Mouse (Mus musculus) WW6 (cell line): ENCODE measurements around the gene Six3.

ENCODE experiments used
- DNase-seq: peaks from one replicate; pipeline ENCODE4 v3.0.0-alpha.2; 2013; ENCODE audit warnings: low read depth, low spot score

Gene Six3

GRCm38 (mm10) chr17:85613266-85613860 is at the start of gene Six3:
Gene Six3, plus strand, starts transcription at chr17:85613608.
- no peak for DNase-seq

- DNase-seq, result no peak
Measured at GRCm38 (mm10) chr17:85564107-85564506, 49.3 kb upstream of the Six3 start.

- no peak for DNase-seq
Measured at GRCm38 (mm10) chr17:85574023-85574422, 39.4 kb upstream of the Six3 start.

- no peak for DNase-seq
Measured at GRCm38 (mm10) chr17:85578290-85578689, 35.1 kb upstream of the Six3 start.

GRCm38 (mm10) chr17:85579350-85579749 is 34.1 kb upstream of the Six3 start:
- DNase-seq, result no peak

GRCm38 (mm10) chr17:85580221-85580620 is 33.2 kb upstream of the Six3 start:
- no peak for DNase-seq

- no peak for DNase-seq
Measured at GRCm38 (mm10) chr17:85584170-85584569, 29.2 kb upstream of the Six3 start.

GRCm38 (mm10) chr17:85584573-85584972 is 28.8 kb upstream of the Six3 start:
- DNase-seq, result no peak

- DNase-seq, result no peak
Measured at GRCm38 (mm10) chr17:85585779-85586178, 27.6 kb upstream of the Six3 start.

GRCm38 (mm10) chr17:85591976-85592375 is 21.4 kb upstream of the Six3 start:
- no peak for DNase-seq

GRCm38 (mm10) chr17:85595853-85596252 is 17.6 kb upstream of the Six3 start:
- no peak for DNase-seq

- no peak for DNase-seq
Measured at GRCm38 (mm10) chr17:85596341-85596890, 17.0 kb upstream of the Six3 start.

- no peak for DNase-seq
Measured at GRCm38 (mm10) chr17:85599520-85599919, 13.9 kb upstream of the Six3 start.

- DNase-seq, result no peak
Measured at GRCm38 (mm10) chr17:85606463-85606862, 6.9 kb upstream of the Six3 start.

- DNase-seq, result no peak
Measured at GRCm38 (mm10) chr17:85607556-85608365, 5.6 kb upstream of the Six3 start.

- no peak for DNase-seq
Measured at GRCm38 (mm10) chr17:85608366-85609093, 4.9 kb upstream of the Six3 start.

GRCm38 (mm10) chr17:85609094-85609425 is 4.3 kb upstream of the Six3 start:
- no peak for DNase-seq

- DNase-seq, result no peak
Measured at GRCm38 (mm10) chr17:85609621-85610392, 3.6 kb upstream of the Six3 start.

GRCm38 (mm10) chr17:85610393-85611115 is 2.9 kb upstream of the Six3 start:
- DNase-seq, result no peak

GRCm38 (mm10) chr17:85611521-85612515 is 1.6 kb upstream of the Six3 start:
- no peak for DNase-seq
